Mouse (Mus musculus) embryonic facial prominence, embryonic 13.5 days (tissue): Measurements from ENCODE around the gene Chid1. TPM values are rescaled to one million over a fixed set of nuclear protein-coding genes. Genes with fewer than 3 reads are reported as not detected.

Experiments used
- polyA plus RNA-seq: library from polyadenylated mRNA; unstranded; fragments of >200 nt; fragmentation: Nextera tagmentation; extraction: Ambion mirVana; gene quantifications from 2 replicates; pipeline ENCODE4 v1.2.1, GENCODE M21; 2015

Chid1 gene
- polyA plus RNA-seq, 1 experiment from 2014 or later, result 40.5 TPM

Other genes starting within 250 kb of the Chid1 start
- gene Drd4, start 247.9 kb downstream of the Chid1 start, polyA plus RNA-seq, result 1.3 and 1.7 TPM in 2 replicates
- 81.1 and 83.3 TPM in 2 replicates for gene Deaf1, start 212.2 kb downstream of the Chid1 start, polyA plus RNA-seq
- gene Tmem80, start 212.1 kb downstream of the Chid1 start, polyA plus RNA-seq, result 57.7 and 58.0 TPM in 2 replicates
- gene Eps8l2, start 201.0 kb downstream of the Chid1 start, polyA plus RNA-seq, result 12.1 and 13.1 TPM in 2 replicates
- 268 and 277 TPM in 2 replicates for gene Taldo1, start 147.7 kb downstream of the Chid1 start, polyA plus RNA-seq
- 73.2 and 74.2 TPM in 2 replicates for gene Gatd1, start 125.7 kb downstream of the Chid1 start, polyA plus RNA-seq
- gene Cend1, start 110.4 kb downstream of the Chid1 start, polyA plus RNA-seq, result 2.8 and 3.4 TPM in 2 replicates
- 32.4 and 35.3 TPM in 2 replicates for gene Slc25a22, start 102.0 kb downstream of the Chid1 start, polyA plus RNA-seq
- 11.4 and 12.0 TPM in 2 replicates for gene Pidd1, start 95.8 kb downstream of the Chid1 start, polyA plus RNA-seq
- 1,344 and 1,500 TPM in 2 replicates for gene Rplp2, start 92.5 kb downstream of the Chid1 start, polyA plus RNA-seq
- 13.4 and 13.5 TPM in 2 replicates for gene Pnpla2, start 84.7 kb downstream of the Chid1 start, polyA plus RNA-seq
- gene Cracr2b, start 78.8 kb downstream of the Chid1 start, polyA plus RNA-seq, result 11.5 and 12.7 TPM in 2 replicates
- 16.5 and 16.6 TPM in 2 replicates for gene Cd151, start 72.5 kb downstream of the Chid1 start, polyA plus RNA-seq
- 64.5 and 70.3 TPM in 2 replicates for gene Polr2l, start 64.7 kb downstream of the Chid1 start, polyA plus RNA-seq
- 46.4 and 55.6 TPM in 2 replicates for gene Tspan4, start 64.6 kb downstream of the Chid1 start, polyA plus RNA-seq
- gene Ap2a2, start 22.3 kb upstream of the Chid1 start, polyA plus RNA-seq, result 80.1 and 82.9 TPM in 2 replicates
- 0.18 and 0.30 TPM in 2 replicates for gene Muc6, start 115.5 kb upstream of the Chid1 start, polyA plus RNA-seq
- gene Muc2, start 150.5 kb upstream of the Chid1 start, polyA plus RNA-seq, result 1.4 and 1.7 TPM in 2 replicates
- not detected in 2 replicates for gene Muc5ac, start 249.1 kb upstream of the Chid1 start, polyA plus RNA-seq